Mouse (Mus musculus): ENCODE results near the gene Gm38119. TPM values are rescaled to one million over a fixed set of nuclear protein-coding genes. Genes with fewer than 3 reads are reported as not detected.

Gm38119 gene
- not detected in 2 replicates for polyA plus RNA-seq (2012; ENCODE audit: insufficient read depth, low replicate concordance)

GRCm38 (mm10) chr3:92738996-92739395 lies at the start of gene Gm38119:
Gene Gm38119 (minus strand): TSS chr3:92739096.
- no peaks in the 10 kb centered on the region for H3K9me3 ChIP-seq
- no peaks in the 10 kb centered on the region for H3K4me1 ChIP-seq
- H3K36me3 ChIP-seq (replicated peaks; ENCODE audit: low read length) = no peaks in the 10 kb centered on the region
- TF ChIP-seq GATA1 (IDR thresholded peaks at IDR 0.05; ENCODE audit: borderline replicate concordance, low read length) (no peak), FLI1 (IDR thresholded peaks at IDR 0.05; ENCODE audit: low read length) (no peak)
- H3K4me3 ChIP-seq (replicated peaks) = no peak within 1 kb of the TSS
- no peaks in the 10 kb centered on the region for H3K27me3 ChIP-seq (replicated peaks)

GRCm38 (mm10) chr3:92778799-92779198 lies 39.9 kb upstream of the Gm38119 start, which contains the start of gene Lce1i:
Gene Lce1i (minus strand): TSS chr3:92778899.
- no peak within 1 kb of the TSS for H3K4me3 ChIP-seq (replicated peaks)
- no peaks in the 10 kb centered on the region for H3K4me1 ChIP-seq
- no peaks in the 10 kb centered on the region for H3K9me3 ChIP-seq
- no peaks in the 10 kb centered on the region for H3K27me3 ChIP-seq (replicated peaks)
- TF ChIP-seq GATA1 (IDR thresholded peaks at IDR 0.05; ENCODE audit: borderline replicate concordance, low read length) = no peak
- TF ChIP-seq FLI1 (IDR thresholded peaks at IDR 0.05; ENCODE audit: low read length) = no peak
- H3K36me3 ChIP-seq (replicated peaks; ENCODE audit: low read length) = no peaks in the 10 kb centered on the region

GRCm38 (mm10) chr3:92771573-92771972 lies 32.7 kb upstream of the Gm38119 start:
- H3K4me1 ChIP-seq = no peaks in the 10 kb centered on the region
- H3K36me3 ChIP-seq (replicated peaks; ENCODE audit: low read length) = no peaks in the 10 kb centered on the region
- TF ChIP-seq GATA1 (IDR thresholded peaks at IDR 0.05; ENCODE audit: borderline replicate concordance, low read length) = no peak
- TF ChIP-seq FLI1 (IDR thresholded peaks at IDR 0.05; ENCODE audit: low read length) = no peak
- no peak overlapping the region for H3K4me3 ChIP-seq (replicated peaks)
- no peaks in the 10 kb centered on the region for H3K9me3 ChIP-seq
- no peaks in the 10 kb centered on the region for H3K27me3 ChIP-seq (replicated peaks)

GRCm38 (mm10) chr3:92764965-92765364 lies 26.1 kb upstream of the Gm38119 start, which contains the start of gene Lce1h:
Gene Lce1h (minus strand): TSS chr3:92765065.
- no peak for TF ChIP-seq FLI1 (IDR thresholded peaks at IDR 0.05; ENCODE audit: low read length)
- no peak for TF ChIP-seq GATA1 (IDR thresholded peaks at IDR 0.05; ENCODE audit: borderline replicate concordance, low read length)
- Histone ChIP-seq H3K36me3 (replicated peaks; ENCODE audit: low read length) (no peaks in the 10 kb centered on the region), H3K9me3 (no peaks in the 10 kb centered on the region), H3K4me3 (replicated peaks) (no peak within 1 kb of the TSS), H3K27me3 (replicated peaks) (no peaks in the 10 kb centered on the region), H3K4me1 (no peaks in the 10 kb centered on the region)

GRCm38 (mm10) chr3:92753197-92753596 lies 14.3 kb upstream of the Gm38119 start:
- TF ChIP-seq FLI1 (IDR thresholded peaks at IDR 0.05; ENCODE audit: low read length) = no peak
- no peak for TF ChIP-seq GATA1 (IDR thresholded peaks at IDR 0.05; ENCODE audit: borderline replicate concordance, low read length)
- H3K9me3 ChIP-seq = no peaks in the 10 kb centered on the region
- H3K4me1 ChIP-seq = no peaks in the 10 kb centered on the region
- H3K27me3 ChIP-seq (replicated peaks) = no peaks in the 10 kb centered on the region
- H3K4me3 ChIP-seq (replicated peaks) = no peak overlapping the region
- no peaks in the 10 kb centered on the region for H3K36me3 ChIP-seq (replicated peaks; ENCODE audit: low read length)

- H3K27me3 ChIP-seq (replicated peaks) = no peaks in the 10 kb centered on the region
- H3K4me1 ChIP-seq = no peaks in the 10 kb centered on the region
- H3K9me3 ChIP-seq = no peaks in the 10 kb centered on the region
- TF ChIP-seq GATA1 (IDR thresholded peaks at IDR 0.05; ENCODE audit: borderline replicate concordance, low read length) = no peak
- TF ChIP-seq FLI1 (IDR thresholded peaks at IDR 0.05; ENCODE audit: low read length) = no peak
- no peak within 1 kb of the TSS for H3K4me3 ChIP-seq (replicated peaks)
- H3K36me3 ChIP-seq (replicated peaks; ENCODE audit: low read length) = no peaks in the 10 kb centered on the region
These were observed 13.3 kb upstream of the Gm38119 start, which contains the start of gene Lce1g for GRCm38 (mm10) chr3:92752238-92752637. Gene Lce1g (minus strand): TSS chr3:92752338.

- Histone ChIP-seq H3K4me3 (replicated peaks) (no peak overlapping the region), H3K4me1 (no peaks in the 10 kb centered on the region), H3K9me3 (no peaks in the 10 kb centered on the region), H3K36me3 (replicated peaks; ENCODE audit: low read length) (no peaks in the 10 kb centered on the region), H3K27me3 (replicated peaks) (no peaks in the 10 kb centered on the region)
- TF ChIP-seq GATA1 (IDR thresholded peaks at IDR 0.05; ENCODE audit: borderline replicate concordance, low read length) = no peak
- TF ChIP-seq FLI1 (IDR thresholded peaks at IDR 0.05; ENCODE audit: low read length) = no peak
These were observed 16.3 kb downstream of the Gm38119 start for GRCm38 (mm10) chr3:92722631-92723030.

- no peak for TF ChIP-seq GATA1 (IDR thresholded peaks at IDR 0.05; ENCODE audit: borderline replicate concordance, low read length)
- no peak for TF ChIP-seq FLI1 (IDR thresholded peaks at IDR 0.05; ENCODE audit: low read length)
- H3K36me3 ChIP-seq (replicated peaks; ENCODE audit: low read length) = no peaks in the 10 kb centered on the region
These were observed 18.6 kb downstream of the Gm38119 start, which contains the start of gene Lce1f for GRCm38 (mm10) chr3:92720250-92720649. Gene Lce1f (minus strand): TSS chr3:92720350.

GRCm38 (mm10) chr3:92715122-92715521 lies 23.8 kb downstream of the Gm38119 start:
- H3K36me3 ChIP-seq (replicated peaks; ENCODE audit: low read length) = no peaks in the 10 kb centered on the region
- H3K27me3 ChIP-seq (replicated peaks) = no peaks in the 10 kb centered on the region
- no peaks in the 10 kb centered on the region for H3K4me1 ChIP-seq
- no peaks in the 10 kb centered on the region for H3K9me3 ChIP-seq
- no peak for TF ChIP-seq GATA1 (IDR thresholded peaks at IDR 0.05; ENCODE audit: borderline replicate concordance, low read length)
- no peak overlapping the region for H3K4me3 ChIP-seq (replicated peaks)

More at GRCm38 (mm10) chr3:92720250-92720649, 18.6 kb downstream of the Gm38119 start, which contains the start of gene Lce1f:
- Histone ChIP-seq H3K27me3 (replicated peaks) (no peaks in the 10 kb centered on the region), H3K4me3 (replicated peaks) (no peak within 1 kb of the TSS), H3K4me1 (no peaks in the 10 kb centered on the region), H3K9me3 (no peaks in the 10 kb centered on the region)

GRCm38 (mm10) chr3:92708974-92709373 lies 29.9 kb downstream of the Gm38119 start, which contains the start of gene Lce1e:
Gene Lce1e (minus strand): TSS chr3:92709074.
- Histone ChIP-seq H3K27me3 (replicated peaks) (no peaks in the 10 kb centered on the region), H3K9me3 (no peaks in the 10 kb centered on the region), H3K4me1 (no peaks in the 10 kb centered on the region), H3K4me3 (replicated peaks) (no peak within 1 kb of the TSS), H3K36me3 (replicated peaks; ENCODE audit: low read length) (no peaks in the 10 kb centered on the region)
- TF ChIP-seq FLI1 (IDR thresholded peaks at IDR 0.05; ENCODE audit: low read length) (no peak), GATA1 (IDR thresholded peaks at IDR 0.05; ENCODE audit: borderline replicate concordance, low read length) (no peak)

Measured in megakaryocyte, embryonic 14.5 days (primary cell).